Mouse (Mus musculus) embryonic facial prominence, embryonic 15.5 days (tissue): ENCODE data around the gene Maml2. TPM values are rescaled to one million over a fixed set of nuclear protein-coding genes. Genes with fewer than 3 reads are reported as not detected.
"Not testable (repeated sequence)": the region's sequence is repeated elsewhere in the genome, so short reads cannot be mapped to it uniquely, and the experiment has no call there.

ENCODE experiments used
- ATAC-seq: fragments of 200-750 bp; cut with Nextera tagmentation; 2 replicates; pipeline ENCODE4 v1.8.0; 2017; ENCODE audit warnings: low read depth, moderate TSS enrichment; ENCODE audit not compliant: insufficient number of reproducible peaks, low FRiP score, low TSS enrichment
- H3K27ac ChIP-seq: fragments of 300-500 bp; sonication (generic); replicated peaks from 2 replicates; pipeline ENCODE4 v1.5.1; 2015; ENCODE audit warnings: mild to moderate bottlenecking, inconsistent platforms
- H3K27me3 ChIP-seq: fragments of 300-500 bp; sonication (generic); 2 replicates; pipeline ENCODE4 v1.6.1; 2015; ENCODE audit warnings: inconsistent platforms
- H3K36me3 ChIP-seq: fragments of 300-500 bp; sonication (generic); 2 replicates; pipeline ENCODE4 v1.6.1; 2015; ENCODE audit warnings: mild to moderate bottlenecking, inconsistent platforms
- H3K4me1 ChIP-seq: fragments of 300-500 bp; sonication (generic); 2 replicates; pipeline ENCODE4 v1.6.1; 2015; ENCODE audit warnings: inconsistent platforms
- H3K4me2 ChIP-seq: fragments of 300-500 bp; sonication (generic); replicated peaks from 2 replicates; pipeline ENCODE4 v1.6.1; 2015; ENCODE audit warnings: mild to moderate bottlenecking, inconsistent platforms
- H3K4me3 ChIP-seq: fragments of 300-500 bp; sonication (generic); replicated peaks from 2 replicates; pipeline ENCODE4 v1.5.1; 2015; ENCODE audit warnings: mild to moderate bottlenecking, inconsistent platforms
- H3K9ac ChIP-seq: fragments of 300-500 bp; sonication (generic); 2 replicates; pipeline ENCODE4 v1.6.1; 2015; ENCODE audit warnings: inconsistent platforms
- H3K9me3 ChIP-seq: fragments of 300-500 bp; sonication (generic); replicated peaks from 2 replicates; pipeline ENCODE4 v1.6.1; 2016; ENCODE audit warnings: inconsistent platforms
- WGBS: fragments of 180-500 bp; shearing (Covaris S2); methylation state at CpG from one replicate; pipeline ENCODE4 v1.1.7; 2015; 5-methylcytosine and 5-hydroxymethylcytosine counted together
- polyA plus RNA-seq: library from polyadenylated mRNA; unstranded; fragments of >200 nt; fragmentation: Nextera tagmentation; extraction: Ambion mirVana; gene quantifications from 2 replicates; pipeline ENCODE4 v1.2.1, GENCODE M21; 2015

Gene Maml2
- polyA plus RNA-seq, 1 experiment from 2014 or later, result 12.5 TPM

DNA sequence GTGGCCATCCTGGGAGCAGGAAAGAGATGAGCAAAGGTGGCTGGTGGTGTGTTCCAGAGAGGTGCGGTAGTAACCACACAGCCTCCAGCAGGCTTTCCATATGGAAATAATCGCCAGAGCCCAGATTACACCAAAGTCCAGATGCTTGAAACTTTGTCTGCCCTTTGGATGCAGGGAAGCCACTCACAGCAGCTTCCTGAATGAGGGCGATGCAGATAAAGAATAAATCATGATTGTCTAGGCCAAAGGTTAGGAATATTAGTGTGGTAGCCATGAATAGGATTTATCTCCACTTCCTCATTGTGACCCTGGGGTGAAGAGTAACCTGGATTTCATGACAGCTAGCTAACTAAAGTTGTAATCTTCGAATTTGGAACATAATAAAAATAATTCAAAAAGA is 407.2 kb downstream of the Maml2 start:
- H3K4me1 ChIP-seq, result no peaks in the 10 kb centered on the region
- no peak overlapping the region for H3K9ac ChIP-seq
- H3K9me3 ChIP-seq, result no peaks in the 10 kb centered on the region
- H3K27ac ChIP-seq, result no peak overlapping the region
- no peaks in the 10 kb centered on the region for H3K27me3 ChIP-seq
- H3K4me2 ChIP-seq, result no peak overlapping the region
- no peak overlapping the region for H3K4me3 ChIP-seq
- 47% methylated on average over 4 of the region's 4 CpGs for WGBS
- H3K36me3 ChIP-seq, result peaks cover 9% of the 10 kb centered on the region; the same call in 1 of the 2 replicates
- no peak for ATAC-seq

DNA sequence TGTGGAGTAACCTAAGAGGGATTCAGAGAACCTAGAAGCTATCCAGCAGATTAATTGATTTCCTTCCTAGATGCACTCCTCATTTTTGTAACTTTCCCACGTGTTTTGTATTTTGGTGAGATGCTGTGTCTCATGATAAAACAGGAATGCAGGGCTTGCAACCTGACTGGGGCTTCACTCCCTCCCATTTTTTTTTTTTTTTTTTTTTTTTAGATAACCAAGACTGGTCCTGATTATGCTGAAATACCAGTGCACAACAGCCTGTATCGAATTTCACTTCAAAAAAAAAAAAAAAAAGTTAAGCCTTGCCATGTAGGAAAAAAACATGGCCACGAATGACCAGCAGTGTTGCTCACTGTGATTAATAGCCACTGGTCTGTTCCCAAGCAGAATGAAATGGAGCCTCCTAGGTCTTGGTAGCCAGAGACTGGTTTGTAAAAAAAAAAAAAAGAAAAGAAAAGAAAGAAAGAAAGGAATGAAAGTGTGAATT is 409.4 kb downstream of the Maml2 start:
- ATAC-seq, result no peak
- Histone ChIP-seq H3K27ac (no peak overlapping the region), H3K36me3 (peaks cover 9% of the 10 kb centered on the region; the same call in 1 of the 2 replicates), H3K27me3 (no peaks in the 10 kb centered on the region), H3K4me3 (no peak overlapping the region), H3K9me3 (no peaks in the 10 kb centered on the region), H3K4me1 (no peaks in the 10 kb centered on the region), H3K9ac (no peak overlapping the region), H3K4me2 (no peak overlapping the region)
- WGBS, result 16% methylated on average over 3 of the region's 3 CpGs

DNA sequence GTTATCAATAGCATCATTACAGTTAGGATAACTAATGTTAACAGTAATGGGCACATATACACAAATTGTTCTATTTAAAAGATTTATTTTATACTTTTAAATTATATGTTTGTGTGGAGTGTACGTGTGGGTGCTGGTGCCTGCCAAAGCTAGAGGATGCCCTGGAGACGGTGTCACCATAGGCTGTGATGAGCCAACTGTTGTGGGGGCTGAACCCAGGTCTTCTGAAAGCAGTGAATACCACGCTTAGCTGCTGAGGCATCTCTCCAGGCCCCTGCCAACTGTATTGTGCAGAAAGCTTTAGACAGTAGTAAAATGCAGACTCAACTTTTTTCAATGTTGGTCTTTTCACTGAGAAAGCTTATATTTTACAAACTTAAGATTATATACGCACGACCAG is 411.7 kb downstream of the Maml2 start:
- H3K4me3 ChIP-seq, result no peak overlapping the region
- H3K9me3 ChIP-seq, result no peaks in the 10 kb centered on the region
- no peak overlapping the region for H3K27ac ChIP-seq
- no peaks in the 10 kb centered on the region for H3K27me3 ChIP-seq
- H3K4me2 ChIP-seq, result no peak overlapping the region
- H3K4me1 ChIP-seq, result no peaks in the 10 kb centered on the region
- 85% methylated on average over 5 of the region's 5 CpGs for WGBS
- no peaks in the 10 kb centered on the region for H3K36me3 ChIP-seq
- no peak for ATAC-seq
- H3K9ac ChIP-seq, result no peak overlapping the region

DNA sequence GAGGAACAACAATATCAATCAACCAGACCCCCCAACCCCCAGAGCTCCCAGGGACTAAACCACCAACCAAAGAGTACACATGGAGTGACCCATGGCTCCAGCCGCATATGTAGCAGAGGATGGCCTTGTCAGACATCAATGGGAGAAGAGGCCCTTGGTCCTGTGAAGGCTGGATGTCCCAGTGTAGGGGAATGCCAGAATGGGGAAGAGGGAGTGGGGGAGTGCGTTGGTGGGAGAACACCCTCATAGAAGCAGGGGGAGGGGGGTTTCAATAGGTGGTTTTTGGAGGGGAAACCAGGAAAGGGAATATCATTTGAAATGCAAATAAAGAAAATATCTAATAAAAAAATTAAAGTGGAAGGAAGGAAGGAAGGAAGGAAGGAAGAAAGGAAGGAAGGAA is 418.1 kb downstream of the Maml2 start:
- H3K4me2 ChIP-seq, result peak overlapping the region; percentile 18; the same call in 1 of the 2 replicates
- WGBS, result 77% methylated on average over 2 of the region's 2 CpGs
- not testable (repeated sequence) for H3K9ac ChIP-seq, H3K9me3 ChIP-seq, H3K36me3 ChIP-seq, H3K27me3 ChIP-seq, H3K4me3 ChIP-seq, ATAC-seq, H3K4me1 ChIP-seq, H3K27ac ChIP-seq

DNA sequence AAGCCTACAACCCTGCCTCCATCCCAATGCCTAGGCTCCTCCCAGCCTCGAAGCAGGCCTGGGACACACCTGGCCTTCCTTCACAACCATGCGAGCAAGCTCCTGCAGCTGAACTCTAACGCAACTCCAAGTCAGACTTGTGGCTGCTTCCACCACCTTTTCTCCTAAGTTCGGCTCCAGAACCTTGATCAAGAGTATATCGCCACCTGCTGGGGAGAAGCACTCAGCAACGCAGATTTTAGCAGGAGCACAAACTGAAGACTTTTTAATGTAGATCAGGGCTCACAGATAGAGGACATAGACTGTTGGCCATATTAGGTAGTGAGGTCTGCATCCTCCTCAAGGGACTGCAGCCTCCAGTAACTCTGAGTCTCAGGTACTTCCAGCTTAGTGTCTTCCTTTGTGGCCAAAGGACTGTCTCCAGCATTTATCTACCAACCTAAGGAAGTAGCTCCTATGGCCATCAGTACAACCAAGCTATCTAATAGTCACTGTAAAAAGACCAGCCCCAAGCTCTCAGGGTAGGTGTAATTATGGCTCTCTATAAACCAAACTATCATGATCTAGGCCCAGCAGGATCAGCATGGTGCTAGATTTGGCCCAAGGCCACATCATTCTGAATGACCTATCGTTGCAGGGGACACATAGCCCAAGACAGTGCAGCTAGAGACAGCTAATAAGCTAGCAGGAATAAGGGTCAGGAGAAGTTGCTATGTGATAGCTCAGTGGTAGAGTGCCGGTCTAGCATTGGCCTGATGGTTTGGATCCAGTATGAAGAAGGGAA is 418.8 kb downstream of the Maml2 start:
- Histone ChIP-seq H3K27ac (no peak overlapping the region), H3K9me3 (no peaks in the 10 kb centered on the region), H3K4me2 (peak overlapping the region; percentile 18; the same call in 1 of the 2 replicates), H3K4me1 (no peaks in the 10 kb centered on the region), H3K9ac (no peak overlapping the region), H3K36me3 (no peaks in the 10 kb centered on the region), H3K4me3 (no peak overlapping the region), H3K27me3 (no peaks in the 10 kb centered on the region)
- 22% methylated on average over 8 of the region's 8 CpGs for WGBS
- ATAC-seq, result no peak

DNA sequence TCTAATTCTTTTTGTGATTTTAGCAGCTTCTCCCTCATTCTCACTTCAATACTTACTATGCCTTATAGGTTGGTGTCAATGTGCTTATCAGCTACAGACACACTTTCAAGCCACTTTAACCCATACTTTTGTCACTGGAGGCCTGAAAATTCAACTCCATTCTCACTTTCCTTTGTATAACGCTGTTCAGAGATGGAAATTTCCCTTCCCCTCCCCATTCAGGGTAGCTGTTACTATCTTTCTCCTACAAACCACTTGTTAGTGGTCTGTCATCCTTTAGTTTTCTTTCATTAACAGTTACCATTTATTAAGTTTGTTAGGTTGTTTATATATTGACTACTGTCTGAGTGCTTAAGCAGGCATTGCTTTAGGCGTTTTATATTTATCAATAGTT is 450.6 kb downstream of the Maml2 start, which contains the start of gene Mtmr2:
Gene Mtmr2 (plus strand): TSS at position 7 of the 394 bp plus-strand sequence.
- no peaks in the 10 kb centered on the region for H3K27me3 ChIP-seq
- ATAC-seq, result no peak

DNA sequence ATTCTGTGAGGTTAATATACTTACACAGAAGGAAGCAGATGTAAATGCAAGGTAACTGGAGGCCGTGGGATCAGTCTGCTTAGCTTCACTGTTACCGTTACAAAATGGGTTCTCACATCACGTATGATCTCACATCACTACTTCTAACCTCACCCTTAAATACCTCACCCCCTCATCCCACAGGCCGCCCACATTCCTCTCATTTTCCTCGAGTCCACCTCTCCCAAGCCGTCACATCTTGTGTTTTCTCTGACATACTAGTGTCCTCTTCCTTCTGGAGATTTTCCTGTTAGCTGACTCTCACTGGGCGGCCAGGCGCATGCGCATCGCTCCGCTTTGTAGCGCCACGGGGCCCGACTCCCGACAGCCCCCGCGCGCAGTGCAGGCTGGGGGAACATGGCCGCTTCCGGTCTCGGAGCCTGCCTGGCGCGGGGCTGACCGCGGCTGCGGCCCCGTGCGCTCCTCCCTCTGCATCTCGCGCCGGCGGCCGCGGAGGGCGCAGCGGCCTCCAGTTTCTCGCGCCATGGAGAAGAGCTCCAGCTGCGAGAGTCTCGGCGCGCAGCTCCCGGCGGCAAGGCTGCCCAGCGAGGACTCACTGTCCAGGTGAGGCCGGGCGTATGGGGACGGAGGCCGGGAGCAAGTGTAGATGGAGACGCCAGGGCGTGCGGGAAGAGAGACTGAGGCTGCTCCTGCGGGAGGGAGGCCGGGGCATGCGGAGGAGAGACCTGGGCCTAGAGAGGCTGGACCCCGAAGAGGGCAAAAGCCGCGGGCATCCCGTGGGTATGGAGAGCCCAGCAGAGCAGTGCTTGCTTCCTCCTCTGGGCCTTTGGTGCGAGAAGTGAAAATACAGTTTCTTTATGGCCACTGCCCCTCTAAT is 451.3 kb downstream of the Maml2 start:
- Histone ChIP-seq H3K9me3 (no peaks in the 10 kb centered on the region), H3K4me1 (peaks cover 7% of the 10 kb centered on the region), H3K27ac (peak overlapping the region; percentile 92), H3K4me2 (peak overlapping the region; percentile 58), H3K27me3 (no peaks in the 10 kb centered on the region), H3K9ac (peak overlapping the region; percentile 97), H3K36me3 (no peaks in the 10 kb centered on the region), H3K4me3 (peak overlapping the region; percentile 99)
- ATAC-seq, result peak; percentile 99
- WGBS, result under 1% methylated on average over 60 of the region's 60 CpGs

More for the DNA sequence above, 450.6 kb downstream of the Maml2 start, which contains the start of gene Mtmr2:
- Histone ChIP-seq H3K4me3 (peak within 1 kb of the TSS; percentile 99), H3K9me3 (no peaks in the 10 kb centered on the region), H3K27ac (peak within 1 kb of the TSS; percentile 92), H3K36me3 (no peaks in the 10 kb centered on the region), H3K4me1 (peaks cover 7% of the 10 kb centered on the region), H3K4me2 (peak within 1 kb of the TSS; percentile 58), H3K9ac (peak within 1 kb of the TSS; percentile 97)
- WGBS, result 38% methylated on average over 2 of the region's 2 CpGs

DNA sequence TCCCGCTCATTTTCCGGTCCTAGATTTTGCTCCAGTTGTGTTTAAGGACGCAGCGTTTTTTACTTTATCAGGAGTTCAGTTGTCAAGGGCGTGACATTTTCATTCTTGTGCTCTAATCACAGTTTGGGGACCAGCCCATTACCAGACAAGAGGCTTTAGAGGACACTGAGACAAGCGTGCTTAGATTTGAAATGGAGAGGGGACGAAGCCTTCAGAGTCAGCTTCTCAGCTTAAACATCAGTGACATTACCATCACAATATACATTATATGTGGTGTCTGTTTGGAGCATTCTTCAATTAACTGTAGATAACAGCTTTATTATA is 451.9 kb downstream of the Maml2 start:
- Histone ChIP-seq H3K9ac (peak overlapping the region; percentile 97), H3K27ac (peak overlapping the region; percentile 92), H3K27me3 (no peaks in the 10 kb centered on the region), H3K9me3 (no peaks in the 10 kb centered on the region), H3K4me2 (peak overlapping the region; percentile 58), H3K4me1 (peaks cover 7% of the 10 kb centered on the region), H3K36me3 (no peaks in the 10 kb centered on the region), H3K4me3 (peak overlapping the region; percentile 99)
- no peak for ATAC-seq
- WGBS, result 2% methylated on average over 7 of the region's 7 CpGs

DNA sequence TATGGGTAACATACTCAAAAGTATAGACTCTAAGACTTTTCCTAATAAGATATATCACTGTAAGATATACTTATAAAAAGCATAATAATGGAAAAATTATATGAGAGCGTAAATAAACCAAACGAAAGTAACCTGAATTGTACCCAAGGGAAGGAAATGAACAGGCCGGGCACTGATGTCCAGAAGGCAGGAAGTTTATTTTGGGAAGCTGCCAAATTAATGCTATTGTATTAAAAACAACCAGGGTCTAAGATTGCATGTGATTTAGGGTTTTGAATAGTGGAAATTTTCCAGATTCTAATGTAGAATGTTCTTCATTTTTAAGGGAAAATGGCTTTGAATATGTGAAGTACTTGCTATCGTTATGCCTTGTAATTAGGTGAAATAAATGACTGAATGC is 454.8 kb downstream of the Maml2 start:
- Histone ChIP-seq H3K27ac (no peak overlapping the region), H3K36me3 (no peaks in the 10 kb centered on the region), H3K4me1 (peaks cover 7% of the 10 kb centered on the region), H3K9ac (no peak overlapping the region), H3K4me2 (no peak overlapping the region), H3K9me3 (no peaks in the 10 kb centered on the region), H3K27me3 (no peaks in the 10 kb centered on the region), H3K4me3 (no peak overlapping the region)
- WGBS, result 80% methylated on average over 4 of the region's 4 CpGs
- no peak for ATAC-seq
